Mouse (Mus musculus) G1E (cell line): Measurements from ENCODE around the gene Gpr108.

Source experiments
- CTCF ChIP-seq: IDR thresholded peaks from 2 replicates; pipeline ENCODE4 v1.5.1; 2012; ENCODE audit warnings: low read depth, low read length, inconsistent platforms, mixed read lengths
- GATA1 ChIP-seq: IDR thresholded peaks from 2 replicates; pipeline ENCODE4 v1.6.1; 2012; ENCODE audit warnings: borderline replicate concordance, low read length, inconsistent platforms, mixed read lengths
- GATA2 ChIP-seq: IDR thresholded peaks from 2 replicates; pipeline ENCODE4 v1.6.1; 2012; ENCODE audit warnings: low read depth, low read length, inconsistent platforms, borderline replicate concordance
- POLR2AphosphoS5 ChIP-seq: IDR thresholded peaks from 2 replicates; pipeline ENCODE4 v1.6.1; 2012; ENCODE audit warnings: low read depth, low read length, inconsistent platforms; ENCODE audit not compliant: insufficient replicate concordance
- TAL1 ChIP-seq: conservative IDR thresholded peaks from 2 replicates; pipeline ENCODE4 v1.6.1; 2012; ENCODE audit warnings: low read depth, low read length, inconsistent platforms, mixed read lengths

- no peak for TF ChIP-seq CTCF
- TF ChIP-seq GATA1, result no peak
- no peak for TF ChIP-seq TAL1
- no peak for TF ChIP-seq POLR2AphosphoS5
- no peak for TF ChIP-seq GATA2
These were observed 23.1 kb upstream of the Gpr108 start for GRCm38 (mm10) chr17:57271301-57271700.
